Mouse (Mus musculus) spleen, adult 12 weeks (tissue): ENCODE results near the gene Vcl.
A peak's percentile ranks its signal among the peaks of the same experiment; 100 is the strongest.

Experiments
- DNase-seq: peaks from one replicate; pipeline ENCODE4 v3.0.0; 2022; ENCODE audit warnings: low spot score

The Vcl gene

DNA sequence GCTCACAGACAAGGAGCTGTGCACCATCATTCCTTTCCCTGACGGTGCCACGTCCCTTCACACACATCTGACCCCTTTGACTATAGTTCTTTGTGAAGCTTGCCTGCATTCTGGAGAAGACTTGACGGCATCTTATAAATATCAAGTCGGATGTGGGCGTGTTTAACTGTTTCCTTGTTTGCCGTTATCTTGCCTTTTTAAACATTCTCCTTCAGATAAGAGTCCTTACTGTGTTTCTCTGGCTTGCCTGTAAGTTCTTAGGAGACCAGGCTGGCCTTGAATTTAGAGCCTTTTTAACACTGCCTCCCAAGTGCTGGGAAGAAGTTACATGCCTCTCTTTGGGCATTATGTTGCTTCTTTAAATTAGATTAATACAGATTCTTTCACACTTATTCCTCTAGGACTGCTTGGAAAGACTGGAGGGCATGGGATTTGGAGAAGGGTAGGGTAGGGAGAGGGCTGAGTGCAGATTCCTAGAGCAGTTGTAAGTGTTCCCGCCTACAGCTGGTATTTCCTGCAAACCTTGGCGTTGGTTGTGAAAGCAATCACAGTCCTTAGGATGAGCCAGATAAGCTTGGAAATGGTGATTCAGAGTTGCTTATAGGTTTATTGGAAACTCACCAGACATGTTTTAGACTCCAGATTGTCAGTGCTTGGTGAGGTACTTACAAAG lies 136.4 kb downstream of the Vcl start:
- DNase-seq: no peak

DNA sequence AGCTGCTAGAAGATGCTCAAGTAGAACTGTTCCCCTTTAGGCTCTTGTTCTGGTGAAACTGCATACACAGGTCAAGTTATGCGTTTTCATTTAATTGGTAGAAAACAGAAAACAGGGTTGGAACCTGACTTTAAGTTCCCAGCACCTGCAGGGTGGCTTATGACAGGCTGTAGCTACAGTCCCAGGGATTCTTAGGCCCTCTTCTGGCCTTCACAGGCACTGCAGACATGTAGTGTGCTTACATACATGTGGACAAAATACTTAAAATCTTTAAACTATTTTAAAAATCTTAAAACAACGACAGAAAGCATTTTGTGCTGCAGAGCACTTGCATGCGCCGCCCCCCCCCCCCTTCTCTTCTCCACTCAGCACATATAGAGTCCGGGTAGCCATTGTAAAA lies 140.4 kb downstream of the Vcl start:
- DNase-seq: no peak

DNA sequence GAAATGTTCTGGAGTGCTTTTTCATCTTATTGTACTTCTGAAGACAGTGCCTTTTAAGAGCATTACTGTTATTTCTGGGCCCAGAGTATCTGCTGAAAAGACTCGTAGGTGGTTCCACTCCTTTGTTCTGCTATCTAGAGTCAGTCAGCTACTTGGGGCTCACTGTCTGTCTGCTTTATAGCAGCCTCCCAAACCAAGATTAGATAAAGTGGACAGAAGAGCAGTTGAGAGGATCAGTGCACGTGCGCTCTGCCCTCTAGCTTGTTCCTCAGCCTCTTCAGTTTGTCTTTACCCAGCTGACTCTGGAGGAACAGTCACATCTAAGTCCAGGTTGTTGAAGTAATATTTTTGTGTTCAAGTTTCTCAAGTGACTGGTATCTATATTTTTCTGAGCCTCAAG lies 144.8 kb downstream of the Vcl start:
- no peak for DNase-seq

DNA sequence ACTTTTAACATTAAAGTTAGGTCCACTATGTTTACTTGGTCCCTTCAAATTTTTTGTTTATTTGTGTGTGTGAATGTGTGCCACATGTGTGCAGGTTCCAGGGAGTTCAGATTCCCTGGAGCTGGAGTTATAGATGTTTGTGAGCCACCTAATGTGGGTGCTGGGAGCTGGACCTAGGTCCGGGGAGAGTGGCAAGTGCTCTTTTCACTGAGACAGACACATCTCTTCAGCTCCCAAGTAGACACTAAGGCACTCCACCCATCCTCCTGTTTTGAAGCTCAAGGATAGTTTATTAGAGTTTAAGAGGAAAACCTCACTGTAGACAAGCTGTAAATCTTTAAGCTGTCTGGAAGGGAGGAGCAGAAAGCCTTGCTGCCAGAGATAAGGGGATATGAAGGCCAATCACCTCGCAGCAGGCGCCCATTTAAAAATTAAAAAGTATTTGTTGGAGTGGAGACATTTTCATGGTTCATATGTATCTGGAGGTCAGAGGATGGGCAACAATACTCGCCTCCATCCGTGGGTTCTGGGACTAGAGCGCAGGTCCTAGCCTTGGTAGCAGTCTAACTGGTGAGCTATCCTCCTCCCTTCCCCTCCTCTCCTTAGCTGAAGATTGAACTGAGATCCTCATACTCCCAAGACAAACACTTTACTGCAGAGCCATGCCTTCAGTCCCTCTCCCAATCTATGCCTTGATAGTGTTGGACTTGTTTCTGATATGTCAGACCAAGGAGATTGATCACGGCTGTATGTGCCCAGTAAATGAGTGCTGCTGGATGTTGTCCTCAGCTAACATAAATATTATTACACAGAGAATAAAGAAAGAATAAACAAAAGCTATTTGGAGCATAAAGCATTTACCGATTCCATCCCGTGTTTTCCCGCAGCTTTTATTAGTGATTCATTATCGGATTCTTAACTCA lies 145.5 kb downstream of the Vcl start:
- DNase-seq: peak; percentile 57

DNA sequence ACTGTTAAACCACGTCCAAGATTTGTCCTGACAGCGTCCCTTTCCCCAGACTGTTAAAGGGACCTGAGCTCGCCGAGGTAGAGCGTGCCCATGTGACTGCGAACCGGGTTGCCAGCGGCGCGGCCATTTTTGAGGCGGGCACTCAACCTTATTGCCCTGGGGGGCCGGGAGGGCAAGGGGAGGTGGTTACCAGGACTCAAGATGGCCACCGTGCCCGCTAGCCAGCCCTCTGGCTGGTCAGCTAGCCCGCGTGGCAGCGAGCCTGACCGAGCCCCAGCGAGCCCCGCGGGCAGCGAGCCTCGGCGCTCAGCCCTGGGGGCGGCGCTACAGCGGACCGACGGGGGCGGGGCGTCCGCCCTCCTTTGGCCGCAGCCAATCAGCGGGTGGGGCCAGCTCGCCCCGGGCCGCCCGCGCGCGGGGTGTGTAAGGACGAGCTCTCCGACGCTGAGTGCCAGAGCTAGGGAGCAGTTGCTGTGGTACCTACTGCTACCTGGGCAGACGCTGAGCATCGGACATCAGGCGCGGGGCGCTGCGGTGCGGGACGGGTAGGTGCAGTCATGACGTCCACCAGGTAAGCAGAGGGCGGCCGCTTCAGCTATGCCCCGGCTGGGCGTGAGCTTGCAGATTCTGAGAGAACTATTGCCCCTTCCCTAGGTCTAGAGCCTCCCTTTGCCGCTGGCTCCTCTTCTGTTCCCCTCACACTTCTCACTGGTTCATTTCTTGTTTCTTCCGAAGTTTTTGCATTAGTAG lies 146.7 kb downstream of the Vcl start:
- DNase-seq: peak; percentile 91

DNA sequence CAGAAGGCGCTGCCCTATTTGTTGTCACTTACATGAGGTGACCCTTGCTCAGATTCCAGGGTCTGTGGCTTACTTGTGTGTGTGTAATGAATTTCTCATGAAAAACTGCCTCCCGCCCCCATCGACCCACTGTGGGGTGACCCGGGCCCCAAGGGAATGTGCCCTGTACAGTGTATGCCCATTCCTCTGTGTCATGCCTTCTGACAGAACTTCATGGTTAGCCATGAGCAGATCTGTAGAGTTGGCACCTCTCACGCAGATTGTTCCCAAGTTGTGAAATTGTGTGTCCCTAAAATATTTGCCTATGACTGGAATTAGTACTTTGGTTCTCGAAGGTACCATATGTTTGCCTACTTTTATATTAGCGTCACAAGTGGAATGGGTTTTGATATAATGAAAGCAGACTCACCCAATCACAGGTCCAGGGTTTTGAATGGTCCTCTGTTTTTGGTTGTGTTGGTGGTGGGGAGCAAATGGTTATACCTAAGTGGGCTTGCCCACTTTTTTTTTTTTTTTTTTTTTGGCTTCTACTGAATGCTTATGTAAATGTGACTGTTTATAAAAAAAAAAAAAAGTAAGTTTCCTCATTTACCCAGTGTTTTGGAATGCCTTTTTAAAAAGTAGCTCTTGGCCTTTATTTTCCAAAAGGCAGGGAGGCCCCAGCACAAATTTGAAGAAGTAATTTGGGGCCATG lies 147.4 kb downstream of the Vcl start:
- no peak for DNase-seq

DNA sequence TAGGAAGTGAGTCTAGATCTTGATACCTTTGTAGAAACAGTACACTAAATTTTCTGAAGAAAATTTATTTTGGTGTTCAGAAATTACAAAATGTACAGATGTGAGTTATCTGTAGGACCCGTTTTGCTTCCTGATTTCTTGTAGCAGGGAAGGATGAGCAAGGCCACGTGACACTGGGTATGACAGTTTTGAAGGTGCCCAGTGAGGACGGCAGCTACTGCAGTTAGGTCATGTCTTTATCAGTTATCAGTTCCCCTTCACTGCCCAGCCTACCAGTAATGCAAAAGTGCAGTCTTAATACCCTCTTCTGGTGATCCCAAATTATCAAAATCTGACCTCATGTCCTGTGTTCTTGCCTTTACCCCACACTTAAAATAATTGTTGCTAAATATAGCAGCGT lies 148.7 kb downstream of the Vcl start:
- DNase-seq: no peak

DNA sequence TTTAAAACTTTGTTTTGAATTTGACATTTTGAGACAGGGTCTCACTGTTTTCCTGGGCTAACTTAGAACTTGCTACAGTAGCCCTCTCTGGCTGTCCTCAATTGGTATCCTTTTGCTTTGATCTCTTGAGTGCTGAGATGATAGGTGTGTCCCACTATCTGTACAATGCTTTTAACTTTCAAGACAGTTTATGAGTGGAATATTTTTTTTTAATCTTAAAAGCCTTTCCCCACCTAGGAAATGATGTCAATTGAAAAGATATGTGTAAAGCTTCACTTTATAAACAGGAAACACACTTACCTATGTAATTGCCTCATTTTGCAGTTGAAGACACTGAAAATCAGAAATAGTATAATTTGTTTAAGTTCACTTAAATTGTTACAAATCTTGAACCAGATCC lies 149.3 kb downstream of the Vcl start:
- DNase-seq: no peak

DNA sequence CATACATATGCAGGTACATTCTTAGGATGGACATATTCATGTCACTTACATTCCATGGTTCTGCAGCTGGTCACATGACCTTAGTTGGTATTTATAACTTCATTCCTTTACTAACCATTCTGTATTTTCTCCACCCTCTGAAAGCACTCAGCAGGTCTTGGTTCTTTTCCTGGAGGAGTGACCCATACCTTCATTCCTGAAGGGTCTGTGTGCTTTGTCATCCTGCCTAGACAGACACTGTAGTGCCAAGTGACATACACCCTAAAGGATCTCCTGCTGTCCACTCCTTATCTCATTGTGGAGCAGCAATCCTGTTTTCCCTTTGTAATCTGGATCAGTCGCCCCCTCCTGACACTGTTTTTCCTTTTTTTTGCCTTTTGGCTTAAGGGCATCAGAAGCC lies 153.6 kb downstream of the Vcl start:
- no peak for DNase-seq
